Mouse (Mus musculus) midbrain, embryonic 13.5 days (tissue): Measurements from ENCODE around the gene Adam12. TPM values are rescaled to one million over a fixed set of nuclear protein-coding genes. Genes with fewer than 3 reads are reported as not detected.
A peak's percentile ranks its signal among the peaks of the same experiment; 100 is the strongest.

Source experiments
- ATAC-seq: fragments of 200-750 bp; cut with Nextera tagmentation; 2 replicates; pipeline ENCODE4 v1.8.0; 2017; ENCODE audit warnings: mild to moderate bottlenecking, moderate TSS enrichment, moderate library complexity
- H3K27ac ChIP-seq: fragments of 300-500 bp; sonication (generic); 2 replicates; pipeline ENCODE4 v1.5.1; 2015; ENCODE audit warnings: inconsistent platforms, mild to moderate bottlenecking, moderate library complexity
- H3K27me3 ChIP-seq: fragments of 300-500 bp; sonication (generic); 2 replicates; pipeline ENCODE4 v1.6.1; 2015; ENCODE audit warnings: mild to moderate bottlenecking, inconsistent platforms
- H3K36me3 ChIP-seq: fragments of 300-500 bp; sonication (generic); 2 replicates; pipeline ENCODE4 v1.6.1; 2015; ENCODE audit warnings: mild to moderate bottlenecking, inconsistent platforms
- H3K4me1 ChIP-seq: fragments of 300-500 bp; sonication (generic); replicated peaks from 2 replicates; pipeline ENCODE4 v1.6.1; 2015; ENCODE audit warnings: inconsistent platforms
- H3K4me2 ChIP-seq: fragments of 300-500 bp; sonication (generic); replicated peaks from 2 replicates; pipeline ENCODE4 v1.6.1; 2015; ENCODE audit warnings: moderate library complexity, mild to moderate bottlenecking, inconsistent platforms
- H3K4me3 ChIP-seq: fragments of 300-500 bp; sonication (generic); replicated peaks from 2 replicates; pipeline ENCODE4 v1.5.1; 2015; ENCODE audit warnings: mild to moderate bottlenecking, inconsistent platforms
- H3K9ac ChIP-seq: fragments of 300-500 bp; sonication (generic); replicated peaks from 2 replicates; pipeline ENCODE4 v1.6.1; 2015; ENCODE audit warnings: mild to moderate bottlenecking, inconsistent platforms
- H3K9me3 ChIP-seq: fragments of 300-500 bp; sonication (generic); 2 replicates; pipeline ENCODE4 v1.6.1; 2016; ENCODE audit warnings: mild to moderate bottlenecking, inconsistent platforms
- WGBS: fragments of 180-500 bp; shearing (Covaris S2); methylation state at CpG from one replicate; pipeline ENCODE4 v1.1.7; 2015; 5-methylcytosine and 5-hydroxymethylcytosine counted together
- polyA plus RNA-seq: library from polyadenylated mRNA; unstranded; fragments of >200 nt; fragmentation: Nextera tagmentation; extraction: Ambion mirVana; gene quantifications from 2 replicates; pipeline ENCODE4 v1.2.1, GENCODE M21; 2015

The Adam12 gene
- polyA plus RNA-seq, 1 experiment from 2014 or later: 1.8 TPM

DNA sequence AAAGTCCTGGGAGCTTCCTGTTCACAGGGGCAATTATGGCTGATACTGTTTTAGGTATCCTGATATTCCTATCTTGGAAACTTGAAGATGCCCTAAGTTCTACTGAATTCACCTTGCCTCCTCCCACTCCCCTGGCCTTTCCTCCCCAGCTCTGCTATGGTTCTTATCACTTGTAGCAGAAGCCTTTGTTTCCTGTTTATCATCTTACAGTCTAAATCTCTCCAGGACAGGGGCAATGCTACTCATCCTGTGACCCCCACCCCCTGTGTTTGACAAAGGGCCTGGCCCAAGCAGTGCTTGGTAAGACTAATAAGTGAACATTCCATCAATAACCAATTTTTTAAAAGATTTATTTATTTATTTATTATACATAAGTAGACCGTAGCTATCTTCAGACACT, 8.6 kb upstream of the Adam12 start:
- no peak overlapping the region for H3K27ac ChIP-seq
- no peak for ATAC-seq
- 94% methylated on average over 1 of the region's 1 CpGs for WGBS
- H3K4me2 ChIP-seq: no peak overlapping the region
- no peak overlapping the region for H3K4me3 ChIP-seq
- no peak overlapping the region for H3K9ac ChIP-seq
- no peaks in the 10 kb centered on the region for H3K27me3 ChIP-seq
- H3K4me1 ChIP-seq: no peaks in the 10 kb centered on the region
- H3K36me3 ChIP-seq: no peaks in the 10 kb centered on the region
- no peaks in the 10 kb centered on the region for H3K9me3 ChIP-seq

DNA sequence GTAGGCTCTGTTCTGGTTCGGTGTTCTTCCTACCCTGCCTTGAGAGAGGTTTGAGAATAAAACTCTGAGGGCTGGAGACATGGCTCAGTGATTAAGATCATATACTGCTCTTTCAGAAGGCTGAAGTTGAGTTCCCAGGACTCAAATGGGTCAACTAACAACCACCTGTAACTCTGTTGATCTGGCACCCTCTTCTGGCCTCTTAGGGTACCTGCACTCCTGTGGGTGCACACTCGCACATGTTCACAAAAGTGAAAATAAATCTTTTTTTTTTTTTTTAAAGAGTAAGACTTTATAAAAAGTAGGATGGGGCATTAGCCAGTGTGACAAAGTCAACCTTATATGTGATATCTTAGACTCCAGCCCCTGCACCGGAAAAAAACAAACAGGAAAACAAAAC, 6.9 kb upstream of the Adam12 start:
- no peaks in the 10 kb centered on the region for H3K27me3 ChIP-seq
- H3K4me1 ChIP-seq: no peaks in the 10 kb centered on the region
- WGBS: 97% methylated on average over 3 of the region's 3 CpGs
- no peak overlapping the region for H3K9ac ChIP-seq
- H3K27ac ChIP-seq: no peak overlapping the region
- H3K9me3 ChIP-seq: no peaks in the 10 kb centered on the region
- H3K36me3 ChIP-seq: no peaks in the 10 kb centered on the region
- H3K4me3 ChIP-seq: no peak overlapping the region
- ATAC-seq: no peak
- no peak overlapping the region for H3K4me2 ChIP-seq

DNA sequence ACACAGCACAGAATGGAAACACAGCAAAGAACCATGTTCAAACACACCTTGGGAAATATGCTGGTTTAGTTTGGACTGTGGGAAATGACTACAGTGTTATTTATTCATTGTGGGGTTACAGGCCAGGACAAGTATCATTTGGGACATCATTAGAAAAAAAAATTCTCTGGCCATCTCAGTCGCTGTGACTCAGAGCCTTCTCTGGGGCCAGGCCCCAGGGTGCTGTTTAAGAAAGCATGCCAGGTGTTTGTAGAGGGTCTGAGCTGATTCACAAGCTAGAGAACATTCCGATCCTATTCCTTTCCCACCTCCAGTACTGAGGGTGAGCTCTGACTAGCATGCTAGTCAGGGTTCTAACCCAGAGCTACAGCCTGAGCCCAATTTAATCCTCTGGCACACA, 5.4 kb upstream of the Adam12 start:
- H3K27me3 ChIP-seq: no peaks in the 10 kb centered on the region
- 77% methylated on average over 2 of the region's 2 CpGs for WGBS
- H3K27ac ChIP-seq: no peak overlapping the region
- no peaks in the 10 kb centered on the region for H3K4me1 ChIP-seq
- ATAC-seq: no peak
- no peak overlapping the region for H3K4me2 ChIP-seq
- H3K9me3 ChIP-seq: no peaks in the 10 kb centered on the region
- H3K9ac ChIP-seq: no peak overlapping the region
- H3K4me3 ChIP-seq: no peak overlapping the region
- no peaks in the 10 kb centered on the region for H3K36me3 ChIP-seq

DNA sequence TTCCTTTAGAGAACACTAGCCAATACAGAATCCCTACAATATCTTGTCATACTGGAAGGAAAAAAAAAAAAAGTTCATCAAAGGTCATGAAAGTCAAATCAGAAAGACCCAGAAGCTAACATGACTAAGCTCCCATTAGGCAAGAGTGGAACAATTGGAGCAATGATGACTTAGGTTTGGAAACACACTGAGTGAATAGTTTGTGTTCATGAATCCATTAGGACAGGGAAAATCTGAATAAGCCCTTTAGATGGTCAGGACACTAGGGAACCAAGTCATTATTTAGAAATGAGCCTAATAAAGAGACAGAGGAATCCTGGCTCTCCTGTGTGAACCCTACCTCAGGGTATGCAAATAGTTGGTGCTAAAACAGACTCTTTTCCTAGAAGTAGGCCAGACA, 4.8 kb upstream of the Adam12 start:
- H3K4me3 ChIP-seq: no peak overlapping the region
- no peak overlapping the region for H3K4me2 ChIP-seq
- no peaks in the 10 kb centered on the region for H3K9me3 ChIP-seq
- no peak for ATAC-seq
- no peak overlapping the region for H3K9ac ChIP-seq
- H3K36me3 ChIP-seq: no peaks in the 10 kb centered on the region
- H3K27me3 ChIP-seq: no peaks in the 10 kb centered on the region
- no peak overlapping the region for H3K27ac ChIP-seq
- no peaks in the 10 kb centered on the region for H3K4me1 ChIP-seq

DNA sequence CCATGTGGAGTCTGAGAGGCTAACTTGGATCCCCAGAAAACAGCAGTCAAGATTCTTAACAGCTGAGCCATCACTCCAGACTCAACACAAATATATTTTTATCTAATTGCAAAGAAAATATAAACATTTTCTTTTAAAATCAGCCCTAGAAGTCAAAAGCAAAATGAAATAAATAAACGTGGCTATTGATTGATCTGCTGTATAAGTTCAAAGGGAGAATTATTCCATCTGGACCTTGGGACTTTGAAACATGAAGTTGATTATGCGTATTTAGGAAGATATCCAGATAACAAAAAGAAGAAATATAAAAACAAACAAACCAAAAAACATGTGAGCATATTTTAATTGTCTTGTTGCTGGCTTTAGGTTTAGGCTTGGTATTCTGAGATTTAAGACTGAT, 3.6 kb upstream of the Adam12 start:
- Histone ChIP-seq H3K4me3 (no peak overlapping the region), H3K36me3 (no peaks in the 10 kb centered on the region), H3K27ac (no peak overlapping the region), H3K9ac (no peak overlapping the region), H3K4me1 (no peaks in the 10 kb centered on the region), H3K9me3 (no peaks in the 10 kb centered on the region), H3K27me3 (no peaks in the 10 kb centered on the region), H3K4me2 (no peak overlapping the region)
- no peak for ATAC-seq
- WGBS: 80% methylated on average over 2 of the region's 2 CpGs

DNA sequence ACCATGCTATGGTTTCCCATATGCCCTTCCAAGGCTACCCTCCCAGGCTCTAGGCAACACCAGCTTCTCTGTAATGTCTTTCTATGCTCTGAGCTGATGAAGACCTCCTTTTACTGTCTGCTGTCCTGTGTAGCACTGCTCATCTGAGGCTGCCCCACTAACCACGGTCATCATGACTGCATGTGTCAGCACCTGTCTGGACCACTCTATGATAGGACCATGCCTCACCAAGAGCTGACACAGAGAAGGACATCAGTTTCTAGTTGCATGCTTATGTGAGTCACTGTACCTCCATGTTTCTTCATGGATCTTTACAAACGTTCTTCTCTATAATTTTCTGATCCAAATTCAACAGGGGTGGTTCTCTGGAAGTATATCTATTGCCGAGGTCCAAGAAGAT, 1.2 kb downstream of the Adam12 start:
- Histone ChIP-seq H3K9ac (no peak overlapping the region), H3K4me2 (no peak overlapping the region), H3K4me1 (peaks cover 8% of the 10 kb centered on the region), H3K27ac (no peak overlapping the region), H3K4me3 (no peak overlapping the region), H3K27me3 (peaks cover 11% of the 10 kb centered on the region), H3K9me3 (no peaks in the 10 kb centered on the region), H3K36me3 (no peaks in the 10 kb centered on the region)
- no peak for ATAC-seq
- 92% methylated on average over 3 of the region's 3 CpGs for WGBS

DNA sequence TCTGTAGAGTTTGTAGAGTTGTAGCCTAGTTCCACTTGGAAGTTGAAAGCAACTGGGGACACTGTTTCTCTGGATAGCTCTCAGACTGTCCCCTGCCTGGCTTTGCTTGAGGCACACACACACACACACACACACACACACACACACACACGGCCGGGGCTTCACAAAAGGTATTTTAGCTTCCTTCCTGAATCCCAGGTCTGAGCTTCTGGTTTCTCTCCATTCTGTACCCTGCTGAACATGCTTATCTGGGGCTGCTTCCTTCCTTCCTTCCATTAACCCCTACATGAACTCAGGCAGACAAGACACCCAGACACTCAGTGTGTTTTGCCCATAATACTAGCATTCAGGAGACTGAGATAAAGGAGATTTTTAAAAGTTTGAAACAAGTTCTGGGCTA, 2.0 kb downstream of the Adam12 start:
- H3K9ac ChIP-seq: no peak overlapping the region
- H3K9me3 ChIP-seq: no peaks in the 10 kb centered on the region
- H3K27ac ChIP-seq: no peak overlapping the region

DNA sequence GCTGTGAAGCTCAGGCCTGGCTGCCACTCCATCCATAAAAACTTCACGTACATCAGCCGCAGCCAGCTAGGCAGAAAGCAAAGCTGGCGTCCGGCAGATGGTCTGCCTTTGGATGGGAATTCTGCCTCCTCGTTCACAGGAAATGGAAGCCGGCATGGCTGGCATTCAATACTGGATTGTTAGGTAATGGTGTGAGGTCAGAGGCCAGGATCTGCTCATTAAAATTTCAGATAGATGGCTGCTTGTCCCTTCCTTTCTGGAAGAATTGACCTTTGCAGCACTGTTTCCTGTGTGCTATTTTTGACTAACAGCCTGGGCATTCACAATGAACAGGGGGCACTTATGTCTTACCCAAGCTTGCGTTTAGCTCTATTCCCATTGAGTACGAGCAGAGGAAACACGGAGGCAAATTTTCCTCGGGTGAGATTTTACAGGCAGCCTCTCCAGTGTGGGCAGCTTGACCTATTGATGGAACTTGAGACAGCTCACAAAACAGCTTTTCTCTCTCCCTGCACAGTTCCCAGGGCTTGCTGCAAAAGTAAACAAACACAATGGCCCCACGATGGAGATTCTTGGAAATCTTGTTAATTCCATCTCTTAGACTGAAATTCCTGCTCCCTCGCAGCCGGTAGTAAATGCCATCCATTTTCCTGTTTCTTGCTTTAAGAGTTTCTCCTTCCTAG, 4.0 kb downstream of the Adam12 start:
- H3K9me3 ChIP-seq: no peaks in the 10 kb centered on the region
- 32% methylated on average over 13 of the region's 13 CpGs for WGBS

More for the DNA sequence above, 2.0 kb downstream of the Adam12 start:
- H3K36me3 ChIP-seq: no peaks in the 10 kb centered on the region
- H3K27me3 ChIP-seq: peaks cover 16% of the 10 kb centered on the region
- H3K4me1 ChIP-seq: peaks cover 12% of the 10 kb centered on the region
- H3K4me2 ChIP-seq: no peak overlapping the region
- no peak overlapping the region for H3K4me3 ChIP-seq
- no peak for ATAC-seq
- WGBS: 89% methylated on average over 2 of the region's 2 CpGs

DNA sequence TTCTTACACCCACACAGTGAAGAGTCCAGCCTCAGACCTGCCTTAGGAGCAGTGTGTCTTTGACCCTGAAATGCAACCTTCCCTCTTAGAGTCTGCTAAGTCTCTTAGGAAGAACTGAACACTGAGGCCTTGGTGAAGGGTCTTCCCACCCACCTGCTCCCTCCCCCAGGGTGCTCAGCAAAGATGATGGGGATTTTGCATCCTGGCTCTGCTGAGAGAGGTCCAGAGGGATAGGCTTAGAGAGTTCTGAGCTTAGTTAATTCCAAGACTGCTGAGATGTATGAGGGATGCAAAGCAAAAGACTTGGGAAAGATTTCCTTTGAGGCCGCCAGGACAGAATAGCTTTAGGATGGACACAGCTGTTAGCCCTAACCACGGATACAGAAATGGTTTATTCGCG, 4.8 kb downstream of the Adam12 start:
- H3K9ac ChIP-seq: no peak overlapping the region
- H3K4me2 ChIP-seq: no peak overlapping the region
- no peak overlapping the region for H3K4me3 ChIP-seq
- 65% methylated on average over 4 of the region's 4 CpGs for WGBS
- no peak for ATAC-seq
- H3K27me3 ChIP-seq: peaks cover 20% of the 10 kb centered on the region
- peaks cover 20% of the 10 kb centered on the region for H3K4me1 ChIP-seq
- H3K9me3 ChIP-seq: no peaks in the 10 kb centered on the region
- no peaks in the 10 kb centered on the region for H3K36me3 ChIP-seq
- no peak overlapping the region for H3K27ac ChIP-seq

More for the DNA sequence above, 4.0 kb downstream of the Adam12 start:
- Histone ChIP-seq H3K4me1 (peaks cover 20% of the 10 kb centered on the region), H3K27me3 (peaks cover 20% of the 10 kb centered on the region), H3K36me3 (no peaks in the 10 kb centered on the region), H3K9ac (no peak overlapping the region), H3K27ac (no peak overlapping the region; the same call in 1 of the 2 replicates), H3K4me3 (no peak overlapping the region), H3K4me2 (no peak overlapping the region)
- no peak for ATAC-seq

DNA sequence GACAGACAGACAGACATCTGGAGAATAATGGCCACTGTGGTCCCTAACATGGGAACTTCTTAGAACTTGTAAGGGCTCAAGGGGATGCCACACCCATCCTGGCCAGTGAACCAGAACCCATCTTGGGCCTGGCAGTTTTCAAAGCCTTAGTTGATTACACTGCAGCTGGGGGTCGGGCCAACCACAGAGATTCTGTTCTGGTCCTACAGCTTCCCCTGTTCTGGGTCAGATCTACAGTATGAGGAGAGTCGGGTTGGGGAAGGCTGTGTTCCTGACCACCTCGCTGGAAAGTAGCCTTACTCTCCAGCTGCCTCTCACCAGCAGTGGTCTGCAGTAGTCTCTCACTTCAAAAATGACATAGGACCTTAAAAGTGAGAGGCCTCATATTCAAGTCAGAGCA, 5.7 kb downstream of the Adam12 start:
- no peak for ATAC-seq

DNA sequence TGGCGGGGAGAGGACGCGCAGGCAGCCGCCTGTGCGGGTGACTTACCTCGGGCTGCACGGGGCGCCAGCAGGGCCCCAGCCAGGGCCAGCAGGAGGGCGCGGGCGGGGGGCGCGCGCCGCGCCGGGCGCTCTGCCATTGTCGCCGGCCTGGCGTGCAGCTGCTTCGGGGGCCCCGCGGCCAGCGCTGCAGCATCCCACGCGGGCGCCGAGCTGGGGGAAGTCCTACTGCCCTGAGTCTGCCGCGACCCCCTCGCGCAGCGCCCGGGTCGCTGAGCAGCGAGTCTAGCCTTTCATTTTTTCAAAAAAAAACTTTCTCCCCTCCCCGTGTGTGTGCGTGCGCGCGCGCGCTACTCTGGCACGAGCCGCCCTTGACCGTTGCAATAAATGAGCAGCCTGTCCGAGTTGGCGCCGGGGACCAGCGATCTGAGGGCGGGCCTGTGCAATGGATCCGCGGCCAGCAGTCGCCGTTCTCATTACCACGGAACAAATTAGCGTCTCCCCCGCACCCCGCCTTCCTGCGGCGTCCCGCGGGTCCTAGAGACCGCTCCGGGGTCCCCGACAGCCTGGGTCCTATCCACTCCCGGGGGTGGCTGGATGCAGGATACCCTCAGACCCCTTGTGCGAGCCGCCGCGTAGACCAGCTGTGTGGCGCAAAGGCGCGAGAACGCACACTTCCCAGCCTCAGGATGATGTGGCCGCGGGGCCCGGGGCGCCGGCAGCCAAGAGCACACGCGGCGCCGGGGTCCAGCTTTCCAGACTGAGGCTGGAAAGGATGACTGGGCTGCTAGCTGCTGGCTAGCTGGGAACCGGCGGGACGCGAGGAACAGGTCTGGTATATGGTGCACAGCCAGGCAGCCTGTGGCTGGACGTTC, 7.0 kb downstream of the Adam12 start:
- Histone ChIP-seq H3K4me3 (peak overlapping the region; percentile 63), H3K4me1 (peaks cover 20% of the 10 kb centered on the region), H3K27ac (peak overlapping the region; percentile 31; the same call in 1 of the 2 replicates), H3K4me2 (peak overlapping the region; percentile 96), H3K27me3 (peaks cover 20% of the 10 kb centered on the region), H3K9me3 (no peaks in the 10 kb centered on the region), H3K9ac (peak overlapping the region; percentile 68), H3K36me3 (no peaks in the 10 kb centered on the region)
- WGBS: under 1% methylated on average over 79 of the region's 90 CpGs
- ATAC-seq: peak; percentile 82

More for the DNA sequence above, 5.7 kb downstream of the Adam12 start:
- Histone ChIP-seq H3K27ac (no peak overlapping the region), H3K4me3 (no peak overlapping the region), H3K4me1 (peaks cover 20% of the 10 kb centered on the region), H3K9me3 (no peaks in the 10 kb centered on the region), H3K36me3 (no peaks in the 10 kb centered on the region), H3K27me3 (peaks cover 20% of the 10 kb centered on the region), H3K4me2 (no peak overlapping the region), H3K9ac (no peak overlapping the region)
- WGBS: 71% methylated on average over 3 of the region's 3 CpGs

DNA sequence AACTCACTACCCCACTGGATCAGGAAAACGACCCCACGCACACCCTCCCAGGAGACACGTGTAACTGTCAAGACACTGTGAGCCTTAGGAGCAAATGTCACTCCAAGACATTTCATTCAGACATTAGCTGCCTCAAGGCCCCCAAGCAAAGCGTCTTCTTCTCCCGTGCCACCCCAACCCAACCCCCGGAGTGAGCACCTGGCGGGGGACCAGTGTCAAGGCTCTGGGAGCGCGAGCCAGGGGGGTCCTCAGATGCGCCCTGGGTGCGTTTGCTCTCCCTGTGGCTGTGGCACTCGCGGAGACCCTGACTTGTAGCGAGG, 7.6 kb downstream of the Adam12 start:
- H3K4me2 ChIP-seq: peak overlapping the region; percentile 96
- no peak overlapping the region for H3K27ac ChIP-seq
- peak overlapping the region; percentile 63 for H3K4me3 ChIP-seq
- no peaks in the 10 kb centered on the region for H3K36me3 ChIP-seq
- H3K27me3 ChIP-seq: peaks cover 20% of the 10 kb centered on the region
- H3K9ac ChIP-seq: peak overlapping the region; percentile 68
- no peak; the same call in 1 of the 2 replicates for ATAC-seq
- H3K4me1 ChIP-seq: peaks cover 20% of the 10 kb centered on the region
- WGBS: 0% methylated on average over 14 of the region's 14 CpGs
- H3K9me3 ChIP-seq: no peaks in the 10 kb centered on the region
